Mouse (Mus musculus) heart, postnatal 0 days (tissue): ENCODE measurements around the gene 4930442H23Rik. TPM values are rescaled to one million over a fixed set of nuclear protein-coding genes. Genes with fewer than 3 reads are reported as not detected.

ENCODE experiments used
- ATAC-seq: fragments of 200-750 bp; cut with Nextera tagmentation; 2 replicates; pipeline ENCODE4 v1.8.0; 2017; ENCODE audit warnings: low read depth, moderate number of reproducible peaks, moderate library complexity; ENCODE audit not compliant: insufficient read depth
- DNase-seq: peaks from one replicate; pipeline ENCODE4 v3.0.0-alpha.2; 2016; ENCODE audit warnings: low spot score
- H3K27ac ChIP-seq: fragments of 300-500 bp; sonication (generic); 2 replicates; pipeline ENCODE4 v1.5.1; 2014; ENCODE audit warnings: low read depth, mild to moderate bottlenecking
- H3K27me3 ChIP-seq: fragments of 300-500 bp; sonication (generic); 2 replicates; pipeline ENCODE4 v1.6.1; 2014; ENCODE audit warnings: low read length, mixed read lengths; ENCODE audit not compliant: control insufficient read depth, insufficient read depth
- H3K36me3 ChIP-seq: fragments of 300-500 bp; sonication (generic); replicated peaks from 2 replicates; pipeline ENCODE4 v1.6.1; 2014; ENCODE audit warnings: low read length, mixed read lengths; ENCODE audit not compliant: control insufficient read depth, insufficient read depth
- H3K4me1 ChIP-seq: fragments of 300-500 bp; sonication (generic); 2 replicates; pipeline ENCODE4 v1.6.1; 2014; ENCODE audit warnings: antibody characterized with exemption; ENCODE audit not compliant: control insufficient read depth, insufficient read depth
- H3K4me2 ChIP-seq: fragments of 300-500 bp; sonication (generic); 2 replicates; pipeline ENCODE4 v1.6.1; 2014; ENCODE audit warnings: low read depth, mild to moderate bottlenecking, low read length, moderate library complexity
- H3K4me3 ChIP-seq: fragments of 300-500 bp; sonication (generic); 2 replicates; pipeline ENCODE4 v1.5.1; 2014; ENCODE audit warnings: low read depth, low read length
- H3K9ac ChIP-seq: fragments of 300-500 bp; sonication (generic); replicated peaks from 2 replicates; pipeline ENCODE4 v1.6.1; 2014; ENCODE audit warnings: low read depth, low read length, mixed read lengths
- H3K9me3 ChIP-seq: fragments of 300-500 bp; sonication (generic); replicated peaks from 2 replicates; pipeline ENCODE4 v1.6.1; 2016; ENCODE audit warnings: low read length; ENCODE audit not compliant: control insufficient read depth
- CTCF ChIP-seq: IDR thresholded peaks from 2 replicates; pipeline ENCODE4 v1.5.1; 2016; ENCODE audit warnings: antibody characterized with exemption, control low read depth, low read depth
- EP300 ChIP-seq: IDR thresholded peaks from 2 replicates; pipeline ENCODE4 v1.6.1; 2016; ENCODE audit warnings: antibody characterized with exemption, low read depth
- WGBS: fragments of 180-500 bp; shearing (Covaris S2); extraction: QIAGEN DNeasy Blood & Tissue Kit; methylation state at CpG from one replicate; pipeline ENCODE4 v1.1.7; 2014; 5-methylcytosine and 5-hydroxymethylcytosine counted together
- polyA plus RNA-seq: library from polyadenylated mRNA; unstranded; fragments of >200 nt; fragmentation: Nextera tagmentation; extraction: Ambion mirVana; gene quantifications from 2 replicates; pipeline ENCODE4 v1.2.1, GENCODE M21; 2015
- total RNA-seq: library from RNA; depleted of rRNA; stranded (reverse); fragments of >200 nt; gene quantifications from 2 replicates; pipeline ENCODE4 v1.2.3, GENCODE M21; 2014; ENCODE audit warnings: low replicate concordance

Gene 4930442H23Rik
- total and polyA plus RNA-seq, 2 experiments from 2014 or later: 0.12 TPM; not detected in 1

DNA sequence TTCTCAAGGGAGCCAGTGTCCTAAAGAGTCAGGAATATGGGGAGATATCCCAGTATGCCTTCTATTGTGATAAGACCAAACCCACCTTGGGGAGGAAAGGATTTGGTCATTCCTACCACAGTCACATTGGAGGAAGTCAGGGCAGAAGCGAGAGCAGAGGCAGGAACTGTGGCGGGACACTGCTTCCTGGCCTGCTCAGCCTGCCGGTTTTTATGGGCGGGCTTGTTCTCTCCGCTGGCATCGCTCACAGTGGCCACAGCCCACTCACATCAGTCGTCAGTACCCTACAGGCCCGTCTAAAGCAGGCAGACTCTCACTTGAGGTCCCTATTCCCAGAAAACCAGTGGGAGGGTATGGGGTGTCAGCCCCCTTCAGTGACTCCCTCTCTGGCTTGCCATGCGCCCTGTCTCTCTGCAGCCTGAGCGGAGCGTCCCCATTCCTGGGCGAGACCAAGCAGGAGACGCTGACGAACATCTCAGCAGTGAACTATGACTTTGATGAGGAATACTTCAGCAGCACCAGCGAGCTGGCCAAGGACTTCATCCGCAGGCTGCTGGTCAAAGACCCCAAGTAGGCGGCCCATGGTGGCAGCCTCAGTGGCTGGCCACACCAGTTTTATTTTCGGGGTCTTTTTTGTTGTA, 7.8 kb upstream of the 4930442H23Rik start:
- Histone ChIP-seq H3K27ac (peak overlapping the region; percentile 98), H3K27me3 (no peaks in the 10 kb centered on the region), H3K9ac (no peak overlapping the region), H3K36me3 (peaks cover 22% of the 10 kb centered on the region; the same call in 1 of the 2 replicates), H3K4me2 (peak overlapping the region; percentile 69; the same call in 1 of the 2 replicates), H3K4me3 (no peak overlapping the region), H3K4me1 (peaks cover 14% of the 10 kb centered on the region; the same call in 1 of the 2 replicates), H3K9me3 (no peaks in the 10 kb centered on the region)
- no peak for TF ChIP-seq EP300
- ATAC-seq (no peak), DNase-seq (no peak)
- 74% methylated on average over 18 of the region's 18 CpGs for WGBS

DNA sequence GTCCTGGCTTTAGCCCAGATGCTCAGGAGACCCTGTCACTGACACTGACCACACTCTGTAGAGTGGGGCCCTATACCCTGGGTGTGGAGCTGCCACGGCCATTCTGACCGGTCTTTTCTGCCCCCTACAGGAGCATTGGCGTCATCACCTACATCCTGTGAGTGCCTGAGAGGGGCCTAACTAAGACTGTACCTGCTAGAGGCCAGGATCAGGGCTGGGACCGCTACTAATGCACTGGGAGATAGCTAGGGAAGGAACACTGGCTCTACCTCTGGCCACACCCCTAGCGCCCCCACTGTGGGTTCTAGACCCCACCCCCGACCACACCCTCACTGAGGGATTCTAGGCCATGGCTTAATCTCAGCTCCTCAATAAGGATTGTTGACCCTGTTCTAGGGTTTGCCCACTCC, 7.3 kb upstream of the 4930442H23Rik start:
- Histone ChIP-seq H3K9ac (no peak overlapping the region), H3K4me1 (peaks cover 14% of the 10 kb centered on the region; the same call in 1 of the 2 replicates), H3K36me3 (peaks cover 23% of the 10 kb centered on the region; the same call in 1 of the 2 replicates), H3K27me3 (no peaks in the 10 kb centered on the region), H3K27ac (peak overlapping the region; percentile 98), H3K4me3 (no peak overlapping the region), H3K4me2 (no peak overlapping the region), H3K9me3 (no peaks in the 10 kb centered on the region)
- 53% methylated on average over 6 of the region's 6 CpGs for WGBS
- TF ChIP-seq CTCF (peak; percentile 31), EP300 (no peak)
- DNase-seq (no peak), ATAC-seq (no peak)

DNA sequence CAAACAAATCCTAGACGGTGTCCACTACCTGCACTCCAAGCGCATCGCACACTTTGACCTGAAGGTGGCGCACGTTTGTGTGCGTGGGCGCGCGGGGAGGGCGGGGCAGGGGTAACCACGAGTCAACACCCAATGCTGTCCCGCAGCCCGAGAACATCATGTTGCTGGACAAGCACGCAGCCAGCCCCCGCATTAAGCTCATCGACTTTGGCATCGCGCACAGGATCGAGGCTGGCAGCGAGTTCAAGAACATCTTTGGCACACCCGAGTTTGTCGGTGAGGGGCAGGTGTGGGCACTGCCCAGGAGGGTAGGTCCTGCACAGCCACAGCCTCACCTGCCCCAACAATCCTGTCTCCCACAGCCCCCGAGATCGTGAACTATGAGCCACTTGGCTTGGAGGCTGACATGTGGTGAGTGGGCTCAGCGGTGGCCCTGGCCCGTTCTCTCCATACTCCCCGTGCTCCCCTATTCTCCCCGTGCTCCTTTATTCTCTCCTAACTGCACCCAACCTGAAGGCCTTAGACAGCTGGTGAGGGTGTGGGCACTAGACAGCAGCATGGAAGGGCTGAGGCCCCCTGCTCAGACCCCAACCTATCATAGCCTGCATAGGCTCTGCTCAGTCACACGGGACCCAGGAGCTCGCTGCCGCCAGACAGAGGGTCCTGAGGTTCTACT, 6.7 kb upstream of the 4930442H23Rik start:
- no peak overlapping the region for H3K9ac ChIP-seq
- ATAC-seq: no peak
- 65% methylated on average over 31 of the region's 31 CpGs for WGBS
- peak overlapping the region; percentile 98 for H3K27ac ChIP-seq
- H3K4me1 ChIP-seq: peaks cover 15% of the 10 kb centered on the region; the same call in 1 of the 2 replicates
- H3K4me2 ChIP-seq: no peak overlapping the region
- TF ChIP-seq EP300 (no peak), CTCF (peak; percentile 51)
- DNase-seq: no peak
- no peaks in the 10 kb centered on the region for H3K27me3 ChIP-seq
- H3K36me3 ChIP-seq: peaks cover 23% of the 10 kb centered on the region; the same call in 1 of the 2 replicates
- no peaks in the 10 kb centered on the region for H3K9me3 ChIP-seq
- H3K4me3 ChIP-seq: no peak overlapping the region

DNA sequence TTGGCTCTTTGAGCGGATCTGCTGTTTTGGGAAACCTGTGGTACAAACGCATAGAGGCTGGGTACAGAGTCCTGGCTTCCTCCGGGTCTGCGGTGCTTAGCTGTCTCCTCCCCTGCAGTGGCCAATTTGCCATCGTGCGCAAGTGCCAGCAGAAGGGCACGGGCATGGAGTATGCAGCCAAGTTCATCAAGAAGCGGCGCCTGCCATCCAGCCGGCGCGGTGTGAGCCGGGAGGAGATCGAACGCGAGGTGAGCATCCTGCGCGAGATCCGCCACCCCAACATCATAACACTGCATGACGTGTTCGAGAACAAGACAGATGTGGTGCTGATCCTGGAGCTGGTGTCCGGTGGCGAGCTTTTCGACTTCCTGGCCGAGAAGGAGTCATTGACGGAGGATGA, 6.2 kb upstream of the 4930442H23Rik start:
- Histone ChIP-seq H3K27ac (no peak overlapping the region), H3K9ac (no peak overlapping the region), H3K9me3 (no peaks in the 10 kb centered on the region), H3K4me3 (no peak overlapping the region), H3K27me3 (no peaks in the 10 kb centered on the region), H3K36me3 (peaks cover 23% of the 10 kb centered on the region; the same call in 1 of the 2 replicates), H3K4me1 (peaks cover 20% of the 10 kb centered on the region; the same call in 1 of the 2 replicates), H3K4me2 (no peak overlapping the region)
- 85% methylated on average over 26 of the region's 26 CpGs for WGBS
- ATAC-seq (no peak), DNase-seq (no peak)
- no peak for TF ChIP-seq EP300

DNA sequence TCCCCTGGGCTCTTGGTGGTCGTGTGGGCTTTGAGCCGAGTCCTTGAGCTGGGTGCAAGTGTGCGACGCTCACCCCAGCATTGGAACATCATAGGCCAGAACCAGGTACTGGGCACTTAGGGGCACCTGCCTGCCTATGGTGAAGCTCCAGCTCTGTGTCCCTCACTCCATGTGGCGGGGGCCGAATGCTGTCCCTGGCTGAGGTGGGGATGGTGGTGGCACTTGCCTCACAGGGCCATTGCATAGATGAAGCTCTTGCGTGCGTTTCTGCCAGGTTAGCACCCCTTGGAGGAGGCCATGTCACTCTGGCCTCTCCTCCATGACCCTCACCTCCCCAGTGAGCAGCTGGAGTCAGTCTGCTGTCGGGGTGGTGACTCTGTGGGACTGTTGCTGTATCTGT, 3.5 kb upstream of the 4930442H23Rik start:
- no peak for ATAC-seq
- Histone ChIP-seq H3K4me3 (no peak overlapping the region), H3K36me3 (peaks cover 25% of the 10 kb centered on the region), H3K4me1 (peaks cover 21% of the 10 kb centered on the region), H3K27me3 (no peaks in the 10 kb centered on the region), H3K9ac (no peak overlapping the region), H3K9me3 (no peaks in the 10 kb centered on the region), H3K4me2 (no peak overlapping the region), H3K27ac (no peak overlapping the region)
- no peak for DNase-seq
- WGBS: 92% methylated on average over 9 of the region's 9 CpGs
- TF ChIP-seq EP300 (no peak), CTCF (no peak)
